In genomic region chr6:88758074-88758473, GRCm38 (mm10) we compare ENCODE assay signal across 13 mouse cellular contexts. TPM values are rescaled to one million over a fixed set of nuclear protein-coding genes. Genes with fewer than 3 reads are reported as not detected.
DNase-seq lines count a peak whose midpoint lies in the region; ATAC-seq lines count a peak whose summit lies in the region.
"Had no signal": no experiment of that assay in that cellular context is flagged by ENCODE, and none has a peak within 500 bp of the region (broad histone marks: within the 10 kb centered on the region; RNA-seq: fewer than 3 reads in every experiment).

No protein-coding gene starts in this region.

- H3K36me3 ChIP-seq in liver, embryonic 15.5 days (replicated peaks): peaks cover 26% of the 10 kb centered on the region; the same call in 1 of the 2 replicates
- H3K36me3 ChIP-seq: lung, embryonic 15.5 days; midbrain, embryonic 12.5 days had no signal

- peak overlapping the region; percentile 56 for H3K9ac ChIP-seq in liver, embryonic 15.5 days
- H3K9ac ChIP-seq: hindbrain, embryonic 14.5 days; lung, embryonic 15.5 days; midbrain, embryonic 12.5 days had no signal

- peak overlapping the region; percentile 93 for H3K27ac ChIP-seq in brown adipose tissue, adult 24 weeks (replicated peaks; ENCODE audit: low read depth, low read length)
- H3K27ac ChIP-seq in liver, embryonic 15.5 days (replicated peaks): peak overlapping the region; percentile 98
- H3K27ac ChIP-seq: hindbrain, embryonic 14.5 days; midbrain, embryonic 12.5 days had no signal

- no peaks in the 10 kb centered on the region for H3K27me3 ChIP-seq in liver, embryonic 15.5 days
- H3K27me3 ChIP-seq: lung, embryonic 15.5 days had no signal

- H3K4me3 ChIP-seq in brown adipose tissue, adult 24 weeks (ENCODE audit: insufficient read depth, low read depth, low read length): no peak overlapping the region
- H3K4me3 ChIP-seq in liver, embryonic 15.5 days (replicated peaks): peak overlapping the region; percentile 41; the same call in 1 of the 2 replicates
- H3K4me3 ChIP-seq: lung, embryonic 15.5 days; midbrain, embryonic 12.5 days had no signal

- H3K4me2 ChIP-seq in liver, embryonic 15.5 days: peak overlapping the region; percentile 79
- H3K4me2 ChIP-seq: hindbrain, embryonic 14.5 days; lung, embryonic 15.5 days; midbrain, embryonic 12.5 days had no signal

- peaks cover 80% of the 10 kb centered on the region for H3K4me1 ChIP-seq in brown adipose tissue, adult 24 weeks (ENCODE audit: control insufficient read depth, insufficient read depth, insufficient read length, low read length)
- H3K4me1 ChIP-seq in liver, embryonic 15.5 days (replicated peaks): peaks cover 95% of the 10 kb centered on the region

- DNase-seq in kidney, adult 9 months: peak; percentile 52
- no peak for DNase-seq in kidney, postnatal 4 days
- DNase-seq in ovary, postnatal 36 days (ENCODE audit: low spot score): no peak
- DNase-seq in ovary, adult 18-20 months (ENCODE audit: low spot score): no peak
- DNase-seq in adrenal gland, postnatal 14 days: no peak
- DNase-seq: adrenal gland, adult 8-10 months; layer of hippocampus, adult 9-11 months had no signal

- no peaks in the 10 kb centered on the region for H3K9me3 ChIP-seq in liver, embryonic 15.5 days (replicated peaks)
- H3K9me3 ChIP-seq: lung, embryonic 15.5 days; midbrain, embryonic 12.5 days had no signal

- 45% methylated on average over 8 of the region's 8 CpGs for WGBS in liver, embryonic 15.5 days (ENCODE audit: insufficient replicate concordance)

- peak; percentile 8 for ATAC-seq in erythroid progenitor cell, adult 5-6 weeks (replicated peaks; ENCODE audit: low FRiP score, poor library complexity, severe bottlenecking)
- peak; percentile 17 for ATAC-seq in liver, embryonic 15.5 days (ENCODE audit: insufficient read depth)

RNA-seq across cellular contexts. Expression of gene Mgll, which starts 33.9 kb away (rescaled TPM):
- polyA plus RNA-seq in brown adipose tissue, adult 24 weeks (2012; ENCODE audit: insufficient read depth, insufficient read length, missing spikeins): 257 and 493 TPM in 2 replicates
- total RNA-seq in erythroid progenitor cell, adult 5-6 weeks (2015; ENCODE audit: low replicate concordance): 114 and 119 TPM in 2 replicates
- total RNA-seq in erythroid progenitor cell, adult 5-6 weeks (2017; ENCODE audit: low replicate concordance): 92.5 and 112 TPM in 2 replicates
- 69.7 and 71.6 TPM in 2 replicates for polyA plus RNA-seq in liver, embryonic 15.5 days (2015; fragmentation: Nextera tagmentation; extraction: Ambion mirVana)
- total RNA-seq in adrenal gland, postnatal 14 days (2021): 232 and 279 TPM in 2 replicates
